Mouse (Mus musculus): Measurements from ENCODE around the gene Skap1. TPM values are rescaled to one million over a fixed set of nuclear protein-coding genes. Genes with fewer than 3 reads are reported as not detected.

Skap1 gene
- total and polyA plus RNA-seq, 3 experiments, result not detected

DNA sequence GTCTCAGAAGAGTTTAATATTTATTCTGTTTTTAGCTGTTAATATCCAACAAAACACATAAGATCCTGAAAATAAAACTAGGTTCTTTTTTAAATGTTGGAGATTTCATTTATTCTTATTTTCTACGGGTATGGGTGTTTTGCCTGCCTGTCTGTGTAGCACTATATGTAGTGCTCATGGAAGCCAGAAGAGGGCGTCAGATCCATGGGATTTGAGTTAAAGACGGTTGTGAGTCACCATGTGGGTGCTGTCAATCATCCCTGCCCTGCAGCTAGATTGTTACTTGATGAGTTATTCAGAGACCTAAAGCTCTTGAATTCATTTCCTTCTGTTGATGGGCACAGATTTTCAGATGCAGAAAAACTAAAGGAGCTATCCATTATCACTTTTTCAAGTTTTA is 108.1 kb downstream of the Skap1 start:
- Histone ChIP-seq H3K36me3 (ENCODE audit: control insufficient read depth in 1 of 2, insufficient read depth in 2 of 2, low read length in 2 of 2) (no peaks in the 10 kb centered on the region), H3K4me3 (ENCODE audit: control insufficient read depth in 1 of 2, insufficient read depth in 1 of 2, low read depth in 2 of 2, low read length in 2 of 2) (no peak overlapping the region), H3K79me2 (ENCODE audit: control insufficient read depth, insufficient read depth, low read length, poor library complexity) (no peaks in the 10 kb centered on the region), H3K27me3 (ENCODE audit: control insufficient read depth in 1 of 2, insufficient read depth in 2 of 2, low read length in 2 of 2) (peaks cover 27 to 33% of the 10 kb centered on the region in 2 experiments), H3K27ac (ENCODE audit: control insufficient read depth, low read depth, low read length) (no peak overlapping the region), H3K4me1 (ENCODE audit: control insufficient read depth in 1 of 2, insufficient read depth in 2 of 2, low read length in 2 of 2) (no peaks in the 10 kb centered on the region), H3K9ac (ENCODE audit: control insufficient read depth, low read depth, low read length, poor library complexity, severe bottlenecking) (no peak overlapping the region), H3K9me3 (replicated peaks; ENCODE audit: insufficient read depth, low read length) (no peaks in the 10 kb centered on the region)
- peak; percentile 59 for DNase-seq (ENCODE audit: low read depth, low spot score)
- no peak for TF ChIP-seq MAZ (IDR thresholded peaks at IDR 0.05; ENCODE audit: low read depth, low read length)
- TF ChIP-seq GATA1 (IDR thresholded peaks at IDR 0.05; ENCODE audit: low read depth, low read length), result no peak
- TF ChIP-seq SIN3A (IDR thresholded peaks at IDR 0.05; ENCODE audit: low read length), result no peak
- no peak for TF ChIP-seq ELF1 (IDR thresholded peaks at IDR 0.05; ENCODE audit: low read depth, low read length)
- no peak for TF ChIP-seq TAL1 (IDR thresholded peaks at IDR 0.05; ENCODE audit: low read length)
- no peak for TF ChIP-seq MAFK (IDR thresholded peaks at IDR 0.05; ENCODE audit: borderline replicate concordance, low read depth, low read length)
- TF ChIP-seq MEF2A (IDR thresholded peaks at IDR 0.05; ENCODE audit: extremely low read depth, insufficient replicate concordance, low read depth, low read length, poor library complexity, severe bottlenecking), result no peak
- TF ChIP-seq SMC3 (IDR thresholded peaks at IDR 0.05; ENCODE audit: low read depth, low read length), result peak; percentile 45
- no peak for TF ChIP-seq MAX (IDR thresholded peaks at IDR 0.05; ENCODE audit: low read length)
- TF ChIP-seq RAD21 (IDR thresholded peaks at IDR 0.05; ENCODE audit: low read depth, low read length), result peak; percentile 41
- no peak for TF ChIP-seq GABPA (IDR thresholded peaks at IDR 0.05; ENCODE audit: low read depth, low read length)
- TF ChIP-seq MXI1 (IDR thresholded peaks at IDR 0.05; ENCODE audit: low read depth, low read length), result no peak
- TF ChIP-seq HCFC1 (IDR thresholded peaks at IDR 0.05; ENCODE audit: low read depth, low read length), result no peak
- TF ChIP-seq POLR2A (IDR thresholded peaks at IDR 0.05; ENCODE audit: control insufficient read depth in 1 of 2, insufficient read depth in 1 of 2, low read depth in 1 of 2, low read length in 2 of 2, poor library complexity in 1 of 2), result no peak
- no peak for TF ChIP-seq NRF1 (IDR thresholded peaks at IDR 0.05; ENCODE audit: insufficient read depth, low read depth, low read length, poor library complexity, severe bottlenecking)
- no peak for TF ChIP-seq EP300 (IDR thresholded peaks at IDR 0.05; ENCODE audit: low read depth in 1 of 2, low read length in 2 of 2)
- peak; percentile 27 to 50 (median 30); a peak in 5 of 6 replicates for TF ChIP-seq CTCF (IDR thresholded peaks at IDR 0.05 in 2 of 3, conservative IDR thresholded peaks at IDR 0.05 in 1 of 3; ENCODE audit: control insufficient read depth in 1 of 3, insufficient read depth in 1 of 3, low read depth in 2 of 3, low read length in 3 of 3, poor library complexity in 1 of 3, severe bottlenecking in 1 of 3)
- TF ChIP-seq TCF12 (IDR thresholded peaks at IDR 0.05; ENCODE audit: low read depth, low read length), result no peak
- TF ChIP-seq E2F4 (IDR thresholded peaks at IDR 0.05; ENCODE audit: borderline replicate concordance, low read depth, low read length), result no peak
- 0 out of 2 replicates have a peak, but pooled peaks have one; percentile 26 for TF ChIP-seq JUND (IDR thresholded peaks at IDR 0.05; ENCODE audit: low read depth, low read length)
- TF ChIP-seq ZNF384 (IDR thresholded peaks at IDR 0.05; ENCODE audit: low read depth, low read length), result 0 out of 2 replicates have a peak, but pooled peaks have one; percentile 20
- no peak for TF ChIP-seq ZC3H11A (IDR thresholded peaks at IDR 0.05; ENCODE audit: low read depth, low read length)
- no peak for TF ChIP-seq MYC (IDR thresholded peaks at IDR 0.05; ENCODE audit: low read depth, low read length)
